Mouse (Mus musculus): ENCODE results near the gene Adh4. TPM values are rescaled to one million over a fixed set of nuclear protein-coding genes. Genes with fewer than 3 reads are reported as not detected.
"Not testable (repeated sequence)": the region's sequence is repeated elsewhere in the genome, so short reads cannot be mapped to it uniquely, and the experiment has no call there.

Adh4 gene
- not detected in 2 replicates for polyA plus RNA-seq (2016; fragmentation: Nextera tagmentation; extraction: Ambion mirVana)

DNA sequence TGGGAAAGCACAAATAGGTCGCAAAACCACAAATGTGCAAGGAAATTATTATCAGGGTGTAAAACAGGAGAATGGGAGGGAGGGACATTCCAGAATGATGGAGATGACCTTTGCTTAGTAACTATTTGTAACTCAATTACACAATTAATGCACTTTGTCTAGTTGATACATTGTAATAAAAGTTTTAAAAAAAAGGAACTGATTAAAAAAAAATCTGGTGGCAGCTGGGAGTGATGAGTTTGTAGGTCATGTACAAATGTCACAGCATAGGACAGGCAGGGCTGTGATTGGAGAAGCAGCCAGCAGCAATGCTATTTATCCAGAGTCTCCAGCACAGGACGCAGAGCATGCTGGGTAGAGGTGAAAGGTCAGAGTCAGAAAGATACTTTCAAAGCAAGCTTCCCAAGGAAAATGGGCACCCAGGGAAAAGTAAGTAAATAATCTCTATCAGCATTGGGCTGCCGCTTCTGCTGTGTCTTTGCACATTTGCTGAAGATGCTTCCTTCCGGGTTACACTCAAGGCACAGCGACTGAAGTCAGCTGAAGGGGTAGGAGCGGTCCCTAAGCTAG is at the start of gene Adh4:
Gene Adh4, plus strand, starts transcription at position 346 of the 570 bp plus-strand sequence.
- Histone ChIP-seq H3K36me3 (no peaks in the 10 kb centered on the region), H3K4me3 (no peak within 1 kb of the TSS), H3K27ac (replicated peaks) (no peak within 1 kb of the TSS), H3K9me3 (no peaks in the 10 kb centered on the region), H3K27me3 (no peaks in the 10 kb centered on the region), H3K4me2 (replicated peaks) (no peak within 1 kb of the TSS), H3K9ac (replicated peaks) (no peak within 1 kb of the TSS), H3K4me1 (no peaks in the 10 kb centered on the region)
- WGBS, result 75% methylated on average over 6 of the region's 6 CpGs
- ATAC-seq (ENCODE audit: low FRiP score, low read depth), result no peak

DNA sequence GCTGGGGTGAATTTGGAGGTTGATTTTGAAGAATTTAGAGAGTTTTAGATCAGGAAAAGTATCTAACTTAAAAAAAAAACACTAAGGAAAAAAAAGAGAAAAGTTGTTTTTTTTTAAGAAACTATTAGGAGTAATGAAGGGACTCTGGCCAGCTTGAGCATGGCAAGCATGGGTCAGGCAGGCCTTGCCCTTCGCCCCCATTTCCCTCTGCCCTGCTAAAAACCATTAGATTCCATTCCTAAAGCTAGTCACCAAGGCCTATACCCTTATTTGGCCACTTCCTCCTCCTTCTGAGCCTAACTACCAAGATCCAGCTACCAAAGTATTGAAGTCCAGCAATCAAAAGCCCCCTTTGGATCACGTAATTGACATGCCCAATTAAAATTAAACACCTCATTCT is 49.1 kb upstream of the Adh4 start:
- H3K9me3 ChIP-seq, result no peaks in the 10 kb centered on the region
- no peak overlapping the region for H3K9ac ChIP-seq (replicated peaks)
- no peaks in the 10 kb centered on the region for H3K27me3 ChIP-seq
- no peak overlapping the region for H3K4me3 ChIP-seq
- no peak for ATAC-seq (ENCODE audit: low FRiP score, low read depth)
- H3K27ac ChIP-seq (replicated peaks), result no peak overlapping the region
- no peak overlapping the region for H3K4me2 ChIP-seq (replicated peaks)
- WGBS, result 69% methylated on average over 2 of the region's 2 CpGs
- no peaks in the 10 kb centered on the region for H3K4me1 ChIP-seq
- H3K36me3 ChIP-seq, result no peaks in the 10 kb centered on the region

DNA sequence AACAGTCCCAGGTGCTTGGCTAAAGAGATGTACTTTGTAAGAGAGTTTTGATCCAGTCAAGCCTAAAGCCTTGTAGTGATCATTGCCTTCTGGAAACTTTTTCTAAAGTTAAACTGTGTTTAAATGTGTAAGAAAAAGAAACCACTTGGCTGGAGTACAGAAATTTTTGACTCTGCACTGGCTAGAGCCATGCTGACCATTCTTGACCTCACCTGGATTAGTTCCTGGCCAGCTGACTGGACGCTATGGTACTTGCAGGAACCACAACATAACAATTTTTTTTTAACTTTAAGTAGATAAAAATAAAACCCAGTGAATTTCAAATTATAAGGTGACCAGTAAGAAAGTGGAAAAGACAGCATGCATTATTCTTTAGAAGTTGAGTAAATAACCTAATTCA is 45.7 kb upstream of the Adh4 start:
- Histone ChIP-seq H3K4me2 (replicated peaks) (no peak overlapping the region), H3K4me1 (no peaks in the 10 kb centered on the region), H3K36me3 (no peaks in the 10 kb centered on the region), H3K9ac (replicated peaks) (no peak overlapping the region), H3K9me3 (no peaks in the 10 kb centered on the region), H3K27me3 (no peaks in the 10 kb centered on the region), H3K4me3 (no peak overlapping the region), H3K27ac (replicated peaks) (no peak overlapping the region)
- WGBS, result 84% methylated on average over 1 of the region's 1 CpGs
- ATAC-seq (ENCODE audit: low FRiP score, low read depth), result no peak

- H3K4me3 ChIP-seq; H3K9ac ChIP-seq (replicated peaks); H3K36me3 ChIP-seq; H3K27ac ChIP-seq (replicated peaks); H3K9me3 ChIP-seq; H3K4me1 ChIP-seq; H3K4me2 ChIP-seq (replicated peaks); H3K27me3 ChIP-seq; ATAC-seq (ENCODE audit: low FRiP score, low read depth): not testable (repeated sequence)
- 74% methylated on average over 4 of the region's 4 CpGs for WGBS
Measured at GRCm38 (mm10) chr3:138370289-138370688, 45.0 kb upstream of the Adh4 start.

DNA sequence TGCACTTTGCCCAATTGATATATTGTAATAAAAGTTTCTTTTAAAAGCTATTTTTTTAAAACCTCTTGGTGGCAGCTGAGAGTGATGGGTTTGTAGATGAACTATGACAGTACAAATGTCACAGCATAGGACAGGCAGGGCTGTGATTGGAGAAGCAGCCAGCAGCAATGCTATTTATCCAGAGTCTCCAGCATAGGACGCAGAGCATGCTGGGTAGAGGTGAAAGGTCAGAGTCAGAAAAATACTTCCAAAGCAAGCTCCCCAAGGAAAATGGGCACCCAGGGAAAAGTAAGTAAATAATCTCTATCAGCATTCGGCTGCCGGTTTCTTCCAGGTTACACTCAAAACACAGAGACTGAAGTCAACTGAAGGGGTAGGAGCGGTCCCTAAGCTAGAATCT is 41.3 kb upstream of the Adh4 start:
- ATAC-seq (ENCODE audit: low FRiP score, low read depth), result no peak
- Histone ChIP-seq H3K4me2 (replicated peaks) (no peak overlapping the region), H3K4me1 (no peaks in the 10 kb centered on the region), H3K27ac (replicated peaks) (no peak overlapping the region), H3K36me3 (no peaks in the 10 kb centered on the region), H3K9me3 (no peaks in the 10 kb centered on the region), H3K27me3 (no peaks in the 10 kb centered on the region), H3K4me3 (no peak overlapping the region), H3K9ac (replicated peaks) (no peak overlapping the region)
- WGBS, result 78% methylated on average over 4 of the region's 4 CpGs

DNA sequence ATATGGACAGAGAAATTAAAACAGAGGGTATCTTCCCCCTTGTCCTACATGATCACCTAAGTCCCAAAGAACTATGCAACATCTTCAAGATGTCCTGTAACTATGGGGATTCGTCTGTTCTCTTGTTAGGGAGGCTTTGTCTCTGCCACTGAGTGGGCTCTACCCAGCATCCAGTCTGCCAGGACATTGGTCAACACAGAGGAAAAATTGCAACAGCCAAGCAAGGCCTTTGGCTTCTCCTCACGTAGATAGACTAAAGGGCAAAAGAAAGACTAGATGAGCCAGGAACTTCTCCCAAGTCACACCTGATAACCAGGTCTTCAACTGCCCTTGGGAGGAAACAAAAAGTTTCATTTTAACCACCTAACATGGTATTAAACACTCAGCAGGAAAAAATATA is 40.1 kb upstream of the Adh4 start:
- no peaks in the 10 kb centered on the region for H3K36me3 ChIP-seq
- H3K27ac ChIP-seq (replicated peaks), result no peak overlapping the region
- 77% methylated on average over 2 of the region's 2 CpGs for WGBS
- no peak overlapping the region for H3K4me2 ChIP-seq (replicated peaks)
- H3K4me3 ChIP-seq, result no peak overlapping the region
- no peak for ATAC-seq (ENCODE audit: low FRiP score, low read depth)
- H3K27me3 ChIP-seq, result no peaks in the 10 kb centered on the region
- H3K9me3 ChIP-seq, result 0 out of 2 replicates have a peak, but pooled peaks cover 4% of the 10 kb centered on the region
- no peaks in the 10 kb centered on the region for H3K4me1 ChIP-seq
- no peak overlapping the region for H3K9ac ChIP-seq (replicated peaks)

DNA sequence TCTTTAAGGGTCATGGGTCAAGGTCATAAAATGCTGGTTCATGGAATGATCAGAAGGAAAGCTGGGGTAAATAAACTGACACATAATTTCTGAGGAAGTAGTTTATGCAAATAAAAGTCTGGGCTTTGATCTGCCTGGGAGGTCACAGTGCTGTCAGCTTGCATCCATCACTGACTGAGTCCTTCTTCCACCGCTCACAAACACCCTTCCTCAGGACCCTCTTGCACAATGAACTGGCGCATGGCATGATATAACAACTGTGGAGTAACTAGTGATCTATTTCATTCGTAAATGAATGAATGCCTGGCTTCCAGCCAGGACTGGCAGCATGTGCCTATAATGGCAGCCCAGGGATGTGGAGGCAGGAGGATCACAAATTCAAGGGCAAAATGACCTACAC is 34.1 kb upstream of the Adh4 start:
- peak; percentile 66; the same call in 1 of the 2 replicates for ATAC-seq (ENCODE audit: low FRiP score, low read depth)
- Histone ChIP-seq H3K36me3 (no peaks in the 10 kb centered on the region), H3K27me3 (no peaks in the 10 kb centered on the region), H3K27ac (replicated peaks) (no peak overlapping the region), H3K9me3 (0 out of 2 replicates have a peak, but pooled peaks cover 4% of the 10 kb centered on the region), H3K4me1 (no peaks in the 10 kb centered on the region), H3K4me2 (replicated peaks) (no peak overlapping the region), H3K9ac (replicated peaks) (no peak overlapping the region), H3K4me3 (no peak overlapping the region)
- WGBS, result 25% methylated on average over 3 of the region's 3 CpGs

GRCm38 (mm10) chr3:138387155-138387554 is 28.1 kb upstream of the Adh4 start:
- H3K4me3 ChIP-seq, result no peak overlapping the region
- no peaks in the 10 kb centered on the region for H3K4me1 ChIP-seq
- 93% methylated on average over 6 of the region's 6 CpGs for WGBS
- H3K4me2 ChIP-seq (replicated peaks), result no peak overlapping the region
- no peak for ATAC-seq (ENCODE audit: low FRiP score, low read depth)
- H3K27me3 ChIP-seq, result no peaks in the 10 kb centered on the region
- H3K9me3 ChIP-seq, result no peaks in the 10 kb centered on the region
- H3K27ac ChIP-seq (replicated peaks), result no peak overlapping the region
- H3K9ac ChIP-seq (replicated peaks), result no peak overlapping the region
- no peaks in the 10 kb centered on the region for H3K36me3 ChIP-seq

GRCm38 (mm10) chr3:138404872-138405271 is 10.4 kb upstream of the Adh4 start:
- Histone ChIP-seq H3K27me3 (no peaks in the 10 kb centered on the region), H3K36me3 (no peaks in the 10 kb centered on the region), H3K9me3 (no peaks in the 10 kb centered on the region), H3K9ac (replicated peaks) (no peak overlapping the region), H3K4me2 (replicated peaks) (no peak overlapping the region), H3K4me3 (no peak overlapping the region), H3K27ac (replicated peaks) (no peak overlapping the region), H3K4me1 (no peaks in the 10 kb centered on the region)
- WGBS, result 79% methylated on average over 3 of the region's 3 CpGs
- no peak for ATAC-seq (ENCODE audit: low FRiP score, low read depth)

DNA sequence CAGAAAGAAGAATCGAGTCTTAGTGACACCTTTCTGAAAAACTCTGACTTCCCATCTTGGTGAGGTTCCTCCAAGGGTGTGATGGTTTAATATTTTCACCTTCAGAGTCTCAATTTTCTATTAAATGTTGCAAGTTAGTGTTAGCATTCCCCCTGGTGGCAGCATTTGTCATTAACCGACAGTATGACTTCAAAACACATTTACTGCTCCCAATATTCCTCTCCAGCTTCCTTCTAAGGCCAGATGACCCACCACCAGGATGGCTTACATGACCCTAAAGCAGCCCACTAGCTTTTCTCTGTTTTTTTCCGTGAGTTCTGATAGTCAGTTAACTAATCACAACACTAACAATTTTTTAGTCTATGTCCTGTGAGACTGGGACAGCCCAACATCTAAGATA is 9.9 kb upstream of the Adh4 start:
- Histone ChIP-seq H3K4me1 (no peaks in the 10 kb centered on the region), H3K4me3 (no peak overlapping the region), H3K9me3 (no peaks in the 10 kb centered on the region), H3K27ac (replicated peaks) (no peak overlapping the region), H3K36me3 (no peaks in the 10 kb centered on the region), H3K9ac (replicated peaks) (no peak overlapping the region), H3K27me3 (no peaks in the 10 kb centered on the region), H3K4me2 (replicated peaks) (no peak overlapping the region)
- ATAC-seq (ENCODE audit: low FRiP score, low read depth), result no peak
- WGBS, result 45% methylated on average over 3 of the region's 3 CpGs

GRCm38 (mm10) chr3:138405840-138406239 is 9.4 kb upstream of the Adh4 start:
- Histone ChIP-seq H3K27me3 (no peaks in the 10 kb centered on the region), H3K9me3 (no peaks in the 10 kb centered on the region), H3K4me1 (no peaks in the 10 kb centered on the region), H3K4me2 (replicated peaks) (no peak overlapping the region), H3K27ac (replicated peaks) (no peak overlapping the region), H3K9ac (replicated peaks) (no peak overlapping the region), H3K4me3 (no peak overlapping the region), H3K36me3 (no peaks in the 10 kb centered on the region)
- 85% methylated on average over 7 of the region's 7 CpGs for WGBS
- ATAC-seq (ENCODE audit: low FRiP score, low read depth), result no peak

DNA sequence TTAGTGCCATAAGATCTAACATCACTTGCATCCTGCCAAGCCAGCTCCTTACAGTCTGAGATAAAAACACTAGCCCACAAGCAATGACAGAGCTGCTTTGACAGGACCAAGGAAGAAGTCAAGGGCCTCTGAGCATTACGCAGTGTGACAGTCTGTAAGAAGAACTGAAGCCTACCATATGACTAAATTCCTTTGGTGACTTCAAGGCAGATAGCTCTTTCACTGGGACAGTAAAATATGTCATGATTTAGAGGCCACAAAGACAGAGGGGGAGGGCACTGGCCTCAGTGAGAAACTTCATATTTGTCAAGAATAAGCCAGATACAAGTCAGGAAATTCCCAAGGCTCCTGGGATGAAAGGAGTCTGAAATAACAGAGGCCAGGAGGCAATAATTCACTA is 7.3 kb upstream of the Adh4 start:
- H3K4me2 ChIP-seq (replicated peaks), result no peak overlapping the region
- H3K9ac ChIP-seq (replicated peaks), result no peak overlapping the region
- no peaks in the 10 kb centered on the region for H3K4me1 ChIP-seq
- WGBS, result 87% methylated on average over 1 of the region's 1 CpGs
- no peak for ATAC-seq (ENCODE audit: low FRiP score, low read depth)
- H3K36me3 ChIP-seq, result no peaks in the 10 kb centered on the region
- no peaks in the 10 kb centered on the region for H3K9me3 ChIP-seq
- no peaks in the 10 kb centered on the region for H3K27me3 ChIP-seq
- H3K27ac ChIP-seq (replicated peaks), result no peak overlapping the region
- H3K4me3 ChIP-seq, result no peak overlapping the region

- Histone ChIP-seq H3K9ac (replicated peaks) (no peak overlapping the region), H3K36me3 (no peaks in the 10 kb centered on the region), H3K4me1 (no peaks in the 10 kb centered on the region), H3K4me2 (replicated peaks) (no peak overlapping the region), H3K27me3 (no peaks in the 10 kb centered on the region), H3K9me3 (no peaks in the 10 kb centered on the region), H3K4me3 (no peak overlapping the region), H3K27ac (replicated peaks) (no peak overlapping the region)
- 85% methylated on average over 1 of the region's 1 CpGs for WGBS
- no peak for ATAC-seq (ENCODE audit: low FRiP score, low read depth)
Measured at GRCm38 (mm10) chr3:138409585-138409984, 5.7 kb upstream of the Adh4 start.
